Comparison of ENCODE assay signal across 8 mouse cellular contexts in genomic region chr1:143738811-143739210, GRCm38 (mm10). TPM values are rescaled to one million over a fixed set of nuclear protein-coding genes. Genes with fewer than 3 reads are reported as not detected.
DNase-seq lines count a peak whose midpoint lies in the region; ATAC-seq and TF ChIP-seq lines count a peak whose summit lies in the region.

No protein-coding gene starts in this region.

- 11% methylated on average over 11 of the region's 11 CpGs for WGBS in cerebellum, adult 2 months
- 28% methylated on average over 11 of the region's 11 CpGs for WGBS in forebrain, embryonic 13.5 days
- WGBS in limb, embryonic 15.5 days, result 26% methylated on average over 11 of the region's 11 CpGs
- WGBS in neural tube, embryonic 13.5 days, result 20% methylated on average over 11 of the region's 11 CpGs

- H3K4me3 ChIP-seq in cerebellum, adult 2 months (replicated peaks; ENCODE audit: insufficient read depth, low read depth, low read length), result peak overlapping the region; percentile 94
- peak overlapping the region; percentile 96 for H3K4me3 ChIP-seq in ES-Bruce4 (ENCODE audit: low read depth, low read length)
- peak overlapping the region; percentile 71 for H3K4me3 ChIP-seq in forebrain, embryonic 13.5 days
- H3K4me3 ChIP-seq in limb, embryonic 15.5 days, result peak overlapping the region; percentile 82
- peak overlapping the region; percentile 55 for H3K4me3 ChIP-seq in neural tube, embryonic 13.5 days

- TF ChIP-seq EP300 in ES-Bruce4 (IDR thresholded peaks at IDR 0.05; ENCODE audit: insufficient read depth, low read depth, low read length), result no peak

- peak in 1 of 2 experiments; percentile 13 for DNase-seq in cerebellum, adult 2 months
- DNase-seq in cerebellum, adult 8-10 months, result no peak
- DNase-seq in ovary, postnatal 10 days (ENCODE audit: low spot score), result no peak
- DNase-seq in thymus, postnatal 10 days (ENCODE audit: low spot score in 2 of 2), result no peak

- TF ChIP-seq POLR2A in cerebellum, adult 2 months (IDR thresholded peaks at IDR 0.05; ENCODE audit: borderline replicate concordance, insufficient read depth, low read length), result no peak
- no peak for TF ChIP-seq POLR2A in ES-Bruce4 (IDR thresholded peaks at IDR 0.05; ENCODE audit: insufficient read depth, low read length)

- H3K9ac ChIP-seq in ES-Bruce4 (ENCODE audit: low read depth, poor library complexity, severe bottlenecking), result peak overlapping the region; percentile 89
- peak overlapping the region; percentile 80 for H3K9ac ChIP-seq in forebrain, embryonic 13.5 days
- H3K9ac ChIP-seq in limb, embryonic 15.5 days, result peak overlapping the region; percentile 72; the same call in 1 of the 2 replicates
- H3K9ac ChIP-seq in neural tube, embryonic 13.5 days, result peak overlapping the region; percentile 79

- H3K4me1 ChIP-seq in cerebellum, adult 2 months (ENCODE audit: control insufficient read depth, insufficient read depth, low read length), result no peaks in the 10 kb centered on the region
- peaks cover 1% of the 10 kb centered on the region for H3K4me1 ChIP-seq in ES-Bruce4 (ENCODE audit: control insufficient read depth, insufficient read depth, low read length)
- peaks cover 29% of the 10 kb centered on the region for H3K4me1 ChIP-seq in forebrain, embryonic 13.5 days
- H3K4me1 ChIP-seq in limb, embryonic 15.5 days, result no peaks in the 10 kb centered on the region
- peaks cover 19% of the 10 kb centered on the region for H3K4me1 ChIP-seq in neural tube, embryonic 13.5 days (replicated peaks)

- H3K27ac ChIP-seq in cerebellum, adult 2 months (ENCODE audit: insufficient read depth, low read length), result peak overlapping the region; percentile 77
- peak overlapping the region; percentile 35 for H3K27ac ChIP-seq in ES-Bruce4 (ENCODE audit: insufficient read depth, low read length)
- H3K27ac ChIP-seq in forebrain, embryonic 13.5 days, result no peak overlapping the region
- no peak overlapping the region for H3K27ac ChIP-seq in limb, embryonic 15.5 days
- H3K27ac ChIP-seq in neural tube, embryonic 13.5 days (replicated peaks), result peak overlapping the region; percentile 84

- H3K36me3 ChIP-seq in ES-Bruce4 (ENCODE audit: control insufficient read depth, insufficient read depth, low read length, poor library complexity, severe bottlenecking), result peaks cover 2% of the 10 kb centered on the region; the same call in 1 of the 2 replicates
- H3K36me3 ChIP-seq in forebrain, embryonic 13.5 days (ENCODE audit: poor library complexity, severe bottlenecking), result peaks cover 13% of the 10 kb centered on the region
- H3K36me3 ChIP-seq in limb, embryonic 15.5 days, result peaks cover 12% of the 10 kb centered on the region
- H3K36me3 ChIP-seq in neural tube, embryonic 13.5 days, result peaks cover 14% of the 10 kb centered on the region

- no peak for TF ChIP-seq CTCF in cerebellum, adult 2 months (IDR thresholded peaks at IDR 0.05; ENCODE audit: borderline replicate concordance, insufficient read depth, low read depth, low read length)
- no peak for TF ChIP-seq CTCF in ES-Bruce4 (IDR thresholded peaks at IDR 0.05; ENCODE audit: low read depth, low read length)

- peak overlapping the region; percentile 76 for H3K4me2 ChIP-seq in forebrain, embryonic 13.5 days
- peak overlapping the region; percentile 79 for H3K4me2 ChIP-seq in limb, embryonic 15.5 days
- H3K4me2 ChIP-seq in neural tube, embryonic 13.5 days, result peak overlapping the region; percentile 79

- no peaks in the 10 kb centered on the region for H3K27me3 ChIP-seq in cerebellum, adult 2 months (ENCODE audit: control insufficient read depth, insufficient read depth, low read length)
- H3K27me3 ChIP-seq in ES-Bruce4 (ENCODE audit: control insufficient read depth, insufficient read depth, low read length, poor library complexity, severe bottlenecking), result no peaks in the 10 kb centered on the region
- no peaks in the 10 kb centered on the region for H3K27me3 ChIP-seq in forebrain, embryonic 13.5 days
- no peaks in the 10 kb centered on the region for H3K27me3 ChIP-seq in limb, embryonic 15.5 days
- H3K27me3 ChIP-seq in neural tube, embryonic 13.5 days, result no peaks in the 10 kb centered on the region

- peak; percentile 4; the same call in 1 of the 2 replicates for ATAC-seq in forebrain, embryonic 13.5 days
- ATAC-seq in limb, embryonic 15.5 days (ENCODE audit: insufficient number of reproducible peaks, low FRiP score, low TSS enrichment, low read depth), result no peak
- ATAC-seq in neural tube, embryonic 13.5 days (ENCODE audit: low read depth), result peak; percentile 44; the same call in 1 of the 2 replicates

- H3K9me3 ChIP-seq in ES-Bruce4 (replicated peaks; ENCODE audit: control insufficient read depth, insufficient read depth, low read length, poor library complexity, severe bottlenecking), result no peaks in the 10 kb centered on the region
- no peaks in the 10 kb centered on the region for H3K9me3 ChIP-seq in forebrain, embryonic 13.5 days (replicated peaks)
- H3K9me3 ChIP-seq in limb, embryonic 15.5 days, result no peaks in the 10 kb centered on the region
- H3K9me3 ChIP-seq in neural tube, embryonic 13.5 days, result no peaks in the 10 kb centered on the region

RNA-seq across cellular contexts. Expression of gene Glrx2, which starts 22.7 kb away (rescaled TPM):
- 81.6 and 82.1 TPM in 2 replicates for polyA plus RNA-seq in cerebellum, adult 2 months (2012; rRNA removed)
- 42.3 and 48.1 TPM in 2 replicates for polyA plus RNA-seq in ES-Bruce4 (2011; ENCODE audit: insufficient read depth, insufficient read length, low read depth, missing spikeins)
- 161 and 192 TPM in 2 replicates for polyA plus RNA-seq in forebrain, embryonic 13.5 days (2015; fragmentation: Nextera tagmentation; extraction: Ambion mirVana)
- 92.9 and 93.7 TPM in 2 replicates for polyA plus RNA-seq in limb, embryonic 15.5 days (2015; fragmentation: Nextera tagmentation; extraction: Ambion mirVana)
- polyA plus RNA-seq in neural tube, embryonic 13.5 days (2015; fragmentation: Nextera tagmentation; extraction: Ambion mirVana), result 150 and 151 TPM in 2 replicates

RNA-seq across cellular contexts. Expression of gene Cdc73, which starts 36.1 kb away (rescaled TPM):
- 13.0 and 14.3 TPM in 2 replicates for polyA plus RNA-seq in cerebellum, adult 2 months (2012; rRNA removed)
- 107 and 115 TPM in 2 replicates for polyA plus RNA-seq in ES-Bruce4 (2011; ENCODE audit: insufficient read depth, insufficient read length, low read depth, missing spikeins)
- polyA plus RNA-seq in forebrain, embryonic 13.5 days (2015; fragmentation: Nextera tagmentation; extraction: Ambion mirVana), result 24.0 and 30.6 TPM in 2 replicates
- polyA plus RNA-seq in limb, embryonic 15.5 days (2015; fragmentation: Nextera tagmentation; extraction: Ambion mirVana), result 20.9 and 26.0 TPM in 2 replicates
- polyA plus RNA-seq in neural tube, embryonic 13.5 days (2015; fragmentation: Nextera tagmentation; extraction: Ambion mirVana), result 20.6 and 23.3 TPM in 2 replicates

RNA-seq across cellular contexts. Expression of gene Trove2, which starts 38.1 kb away (rescaled TPM):
- 18.8 and 19.5 TPM in 2 replicates for polyA plus RNA-seq in cerebellum, adult 2 months (2012; rRNA removed)
- 21.8 and 22.1 TPM in 2 replicates for polyA plus RNA-seq in ES-Bruce4 (2011; ENCODE audit: insufficient read depth, insufficient read length, low read depth, missing spikeins)
- polyA plus RNA-seq in forebrain, embryonic 13.5 days (2015; fragmentation: Nextera tagmentation; extraction: Ambion mirVana), result 46.1 and 50.8 TPM in 2 replicates
- polyA plus RNA-seq in limb, embryonic 15.5 days (2015; fragmentation: Nextera tagmentation; extraction: Ambion mirVana), result 17.1 and 18.0 TPM in 2 replicates
- polyA plus RNA-seq in neural tube, embryonic 13.5 days (2015; fragmentation: Nextera tagmentation; extraction: Ambion mirVana), result 29.7 and 33.5 TPM in 2 replicates

RNA-seq across cellular contexts. Expression of gene Uchl5, which starts 38.3 kb away (rescaled TPM):
- polyA plus RNA-seq in cerebellum, adult 2 months (2012; rRNA removed), result 33.8 and 38.9 TPM in 2 replicates
- polyA plus RNA-seq in ES-Bruce4 (2011; ENCODE audit: insufficient read depth, insufficient read length, low read depth, missing spikeins), result 140 and 141 TPM in 2 replicates
- polyA plus RNA-seq in forebrain, embryonic 13.5 days (2015; fragmentation: Nextera tagmentation; extraction: Ambion mirVana), result 84.5 and 87.9 TPM in 2 replicates
- 78.6 and 85.0 TPM in 2 replicates for polyA plus RNA-seq in limb, embryonic 15.5 days (2015; fragmentation: Nextera tagmentation; extraction: Ambion mirVana)
- 68.3 and 86.5 TPM in 2 replicates for polyA plus RNA-seq in neural tube, embryonic 13.5 days (2015; fragmentation: Nextera tagmentation; extraction: Ambion mirVana)

Comparison
In these comparisons a context has a peak if more than half of its experiments do, and no peak if none do; other contexts are left out.
1. H3K27ac ChIP-seq: peak in cerebellum, adult 2 months (single experiment), ES-Bruce4 (single experiment) and neural tube, embryonic 13.5 days (single experiment); none in forebrain, embryonic 13.5 days (single experiment) and limb, embryonic 15.5 days (single experiment).
2. Peak in every context shown above with its lines, with median percentiles within 50 percentile points of each other: H3K4me3 ChIP-seq, H3K9ac ChIP-seq and H3K4me2 ChIP-seq.